Mouse (Mus musculus) G1E-ER4 (cell line): ENCODE results near the gene Dnmt3a. TPM values are rescaled to one million over a fixed set of nuclear protein-coding genes. Genes with fewer than 3 reads are reported as not detected.

Experiments
- GATA1 ChIP-seq: IDR thresholded peaks from one replicate; pipeline ENCODE4 v1.8.0; 2012; ENCODE audit warnings: low read length, inconsistent platforms
- polyA plus RNA-seq: library from polyadenylated mRNA; stranded (reverse); fragments of >175 nt; gene quantifications from 2 replicates; pipeline ENCODE4 v1.2.3, GENCODE M21; 2012

Dnmt3a gene
- polyA plus RNA-seq, 1 experiment = 0.01 TPM

GRCm38 (mm10) chr12:3780405-3780891 lies 25.4 kb upstream of the Dnmt3a start:
- TF ChIP-seq GATA1 = no peak

- TF ChIP-seq GATA1 = no peak
These were observed 24.8 kb upstream of the Dnmt3a start for GRCm38 (mm10) chr12:3780931-3781471.

DNA sequence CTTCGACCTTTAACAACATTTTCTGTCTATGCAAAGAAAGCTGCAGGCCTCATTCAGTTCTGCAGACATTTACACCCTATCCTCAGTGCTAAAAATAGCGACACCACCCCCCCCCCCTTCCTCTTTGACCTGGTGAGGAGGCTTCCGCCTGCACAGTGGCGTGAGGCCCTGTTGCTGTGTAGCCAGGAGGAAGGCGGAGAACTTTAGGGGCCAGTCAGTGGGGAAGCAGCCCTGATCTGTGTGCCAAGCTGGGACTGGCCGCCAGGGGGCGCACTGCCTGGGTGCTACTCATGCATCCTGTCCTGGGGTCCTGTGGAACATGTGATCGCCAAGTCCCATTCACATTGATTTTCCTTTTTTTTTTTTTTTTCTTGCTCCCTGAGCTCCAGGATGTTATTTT lies 24.3 kb upstream of the Dnmt3a start:
- TF ChIP-seq GATA1 = no peak

DNA sequence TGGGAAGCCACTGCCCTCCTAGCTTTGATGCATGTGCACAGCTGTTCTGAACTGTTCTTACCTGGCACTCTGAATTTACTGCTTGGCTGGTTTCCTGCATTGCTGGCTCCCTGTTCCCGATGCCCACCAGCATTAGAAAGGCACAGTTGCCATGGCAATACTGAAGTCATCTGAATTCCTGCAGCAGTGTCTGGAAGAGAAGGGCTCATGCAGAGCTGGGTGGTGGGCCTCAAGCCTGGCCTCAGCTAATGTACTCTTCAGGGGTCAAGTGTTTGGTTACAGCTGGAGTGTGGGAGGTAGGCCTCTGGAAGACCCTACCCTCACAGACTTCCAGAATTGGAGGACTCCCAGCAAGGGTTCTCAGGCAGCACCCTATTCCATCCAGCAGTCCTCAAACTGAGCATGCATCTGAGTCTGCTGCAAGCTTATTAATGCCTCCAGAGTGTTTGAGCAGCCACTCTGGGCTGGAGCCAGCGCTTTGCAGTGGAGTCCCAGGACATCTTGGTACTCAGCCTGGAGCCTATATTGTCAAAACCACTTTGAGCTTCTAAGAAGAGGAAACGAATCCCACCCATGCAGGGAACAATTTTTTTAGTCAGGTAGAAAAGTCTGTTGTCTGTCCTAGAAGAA lies 22.5 kb upstream of the Dnmt3a start:
- TF ChIP-seq GATA1 = no peak

- no peak for TF ChIP-seq GATA1
These were observed 21.5 kb upstream of the Dnmt3a start for GRCm38 (mm10) chr12:3784258-3784657.

DNA sequence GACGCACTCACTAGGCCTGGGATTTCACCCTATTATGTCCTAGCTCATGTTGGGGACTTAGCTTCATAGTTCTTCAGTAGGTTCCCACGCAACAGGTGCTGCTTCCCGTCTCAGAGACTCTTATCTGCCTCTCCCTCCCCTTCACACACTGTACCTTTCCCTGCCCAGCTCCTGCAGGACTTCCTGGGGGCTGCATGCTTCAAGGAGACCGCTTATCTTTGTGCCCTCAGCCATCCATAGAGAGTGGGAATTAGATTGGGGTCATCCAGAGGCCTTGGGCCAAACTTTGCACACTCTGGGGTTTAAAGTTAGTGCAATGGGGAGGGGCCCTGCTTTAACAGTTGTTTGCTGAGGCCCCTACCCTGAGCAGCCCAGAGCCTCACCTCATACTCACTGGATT lies 21.1 kb upstream of the Dnmt3a start:
- no peak for TF ChIP-seq GATA1

GRCm38 (mm10) chr12:3787041-3787440 lies 18.8 kb upstream of the Dnmt3a start:
- TF ChIP-seq GATA1 = no peak

GRCm38 (mm10) chr12:3787541-3787940 lies 18.3 kb upstream of the Dnmt3a start:
- no peak for TF ChIP-seq GATA1

DNA sequence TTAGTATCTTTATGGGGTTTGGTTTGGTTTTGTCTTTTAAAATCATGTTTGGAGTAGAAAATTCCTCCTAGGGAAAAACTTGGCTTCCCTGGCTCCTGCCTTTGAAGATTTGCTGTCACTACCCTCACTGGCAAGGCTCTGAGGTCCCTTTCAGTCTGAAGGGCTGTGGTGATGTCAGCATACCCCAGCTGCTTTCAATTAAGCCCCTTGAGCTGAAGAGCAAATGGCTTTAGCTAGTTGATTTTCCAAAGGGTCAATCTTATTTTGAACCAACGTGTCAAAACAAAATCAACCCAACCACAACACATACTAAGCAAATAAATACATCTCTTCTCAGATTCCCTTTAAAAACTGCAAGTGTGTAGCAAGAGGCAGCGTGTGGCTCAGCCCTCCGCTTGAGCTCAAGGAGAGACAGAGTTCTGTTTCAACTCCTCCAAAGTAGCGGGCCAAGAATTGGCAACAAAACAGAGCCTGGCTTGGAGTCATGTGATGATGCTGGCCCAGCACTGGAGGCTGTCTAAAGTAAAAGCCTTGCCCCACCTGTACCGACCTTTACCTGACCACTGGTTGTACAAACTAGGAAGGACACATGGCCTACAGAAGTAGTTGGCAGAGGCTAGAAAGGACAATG lies 17.3 kb upstream of the Dnmt3a start:
- TF ChIP-seq GATA1 = no peak

DNA sequence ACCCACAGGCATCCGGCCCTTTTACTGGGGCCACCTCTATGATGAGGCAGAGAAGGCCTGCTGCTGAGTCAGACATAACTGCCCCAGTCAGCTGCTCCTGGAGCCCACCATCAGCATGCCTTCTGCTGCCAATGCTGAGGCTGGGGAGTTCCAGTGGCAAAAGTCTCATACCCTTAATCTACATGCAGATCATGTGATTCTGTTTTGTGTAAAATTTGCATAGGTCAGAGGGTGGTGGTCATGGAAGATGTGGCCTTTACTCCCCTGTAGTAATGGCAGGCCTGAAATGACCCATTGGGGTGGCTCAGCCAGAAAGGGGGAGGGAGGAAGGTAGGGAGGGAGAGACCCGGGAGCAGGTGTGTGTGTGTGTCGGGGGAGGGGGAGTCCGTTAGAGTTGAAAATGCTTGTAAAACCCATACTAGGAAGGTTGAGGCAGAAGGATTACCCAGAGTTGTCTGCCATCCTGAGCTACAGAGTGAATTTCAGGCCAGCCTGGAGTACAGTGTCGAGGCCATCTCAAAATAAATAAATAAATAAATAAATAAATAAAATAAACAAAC lies 16.1 kb upstream of the Dnmt3a start:
- TF ChIP-seq GATA1 = no peak

- TF ChIP-seq GATA1 = no peak
These were observed 14.6 kb upstream of the Dnmt3a start for GRCm38 (mm10) chr12:3791257-3791656.

GRCm38 (mm10) chr12:3791732-3792131 lies 14.1 kb upstream of the Dnmt3a start:
- TF ChIP-seq GATA1 = no peak

GRCm38 (mm10) chr12:3792248-3792647 lies 13.6 kb upstream of the Dnmt3a start:
- TF ChIP-seq GATA1 = no peak

- TF ChIP-seq GATA1 = no peak
These were observed 10.2 kb upstream of the Dnmt3a start for GRCm38 (mm10) chr12:3795569-3795968.

DNA sequence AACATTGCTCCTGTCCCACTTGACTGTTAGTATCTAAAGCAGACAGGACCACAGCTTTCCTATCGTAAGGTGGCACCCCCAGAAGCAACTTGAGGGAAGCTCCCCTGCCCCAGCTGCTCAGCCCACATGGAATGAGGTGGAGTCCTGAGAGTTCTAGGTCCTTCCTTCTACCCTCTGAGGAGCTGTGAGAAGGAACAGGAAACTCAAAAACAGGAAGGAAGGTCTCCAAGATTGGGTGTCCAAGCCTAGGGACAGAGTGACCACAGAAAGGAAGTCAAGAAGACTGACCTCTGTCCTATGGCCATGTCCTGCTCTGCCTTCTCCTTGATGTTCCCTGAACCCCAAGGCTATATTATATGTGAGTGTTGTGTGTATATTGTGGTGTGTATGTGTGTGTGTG lies 6.3 kb upstream of the Dnmt3a start:
- TF ChIP-seq GATA1 = no peak

DNA sequence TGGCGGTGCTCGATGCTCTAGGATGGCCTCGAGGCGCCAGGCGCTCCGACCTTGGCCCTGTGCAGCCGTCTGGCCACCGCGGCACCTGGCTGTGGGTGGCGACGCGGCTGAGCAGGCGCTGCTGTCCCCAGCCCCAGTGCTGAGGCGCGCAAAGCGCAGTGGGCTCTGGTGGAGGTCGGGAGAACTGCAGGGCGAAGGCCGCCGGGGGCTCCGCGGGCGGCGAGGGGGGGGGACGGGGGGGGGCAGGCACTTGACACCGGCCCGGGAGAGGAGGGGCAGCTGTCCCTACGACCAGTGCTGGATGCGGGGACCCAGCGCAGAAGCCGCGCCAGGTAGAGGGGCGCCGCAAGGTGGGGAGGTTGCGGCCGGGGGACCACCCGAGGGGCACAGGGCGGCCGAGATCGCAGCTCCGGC lies 471 bp downstream of the Dnmt3a start:
- no peak for TF ChIP-seq GATA1

- no peak for TF ChIP-seq GATA1
These were observed 1.1 kb downstream of the Dnmt3a start for GRCm38 (mm10) chr12:3806703-3807547.
